Mouse (Mus musculus): ENCODE measurements around the gene Map2k1. TPM values are rescaled to one million over a fixed set of nuclear protein-coding genes. Genes with fewer than 3 reads are reported as not detected.
"Not testable (repeated sequence)": the region's sequence is repeated elsewhere in the genome, so short reads cannot be mapped to it uniquely, and the experiment has no call there.

The Map2k1 gene
- total RNA-seq, 2 experiments from 2014 or later = 50.1 to 52.8 TPM

- peak; percentile 84 to 87 for DNase-seq
- intact Hi-C loops (cut with DNase I) = no loop called here
These were observed 80.4 kb downstream of the Map2k1 start, which contains the start of the genes Zwilch and Rpl4 for GRCm38 (mm10) chr9:64172816-64173665. Zwilch (minus strand) TSS chr9:64173104. Rpl4 (plus strand) TSS chr9:64173375.

DNA sequence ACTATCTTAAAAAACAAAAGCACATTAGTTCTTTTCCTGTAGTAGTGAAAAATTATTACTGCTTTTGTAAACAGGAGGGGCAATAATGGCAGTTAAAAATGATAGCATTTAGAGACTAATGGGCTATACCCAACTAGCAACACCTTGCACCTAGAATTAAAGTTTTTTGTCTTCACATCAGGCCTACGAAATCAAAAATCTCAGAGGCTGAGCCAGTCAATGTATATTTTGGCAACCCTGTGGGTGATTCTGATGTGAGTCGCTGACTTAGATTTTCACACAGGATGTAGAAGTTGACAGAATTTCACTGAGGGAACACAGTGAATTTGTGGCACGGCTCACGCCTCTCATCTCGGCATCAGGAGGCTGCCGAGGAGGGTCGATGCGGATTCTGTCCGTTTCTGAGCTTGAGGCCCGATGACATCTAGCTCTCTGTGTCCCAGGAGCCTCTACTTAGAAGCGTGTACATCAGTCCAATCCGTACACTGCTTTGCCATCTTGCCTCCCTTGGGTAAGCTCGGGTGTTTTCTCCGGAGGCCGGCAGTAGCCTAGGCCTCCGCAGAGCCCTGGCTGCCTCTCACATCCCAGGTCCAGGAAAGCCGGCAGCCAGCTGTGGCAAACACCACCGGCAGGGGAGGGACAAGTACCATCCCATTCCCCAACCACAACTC lies 81.2 kb downstream of the Map2k1 start:
- intact Hi-C loops (cut with DNase I) = no loop called here
- no peak for DNase-seq

DNA sequence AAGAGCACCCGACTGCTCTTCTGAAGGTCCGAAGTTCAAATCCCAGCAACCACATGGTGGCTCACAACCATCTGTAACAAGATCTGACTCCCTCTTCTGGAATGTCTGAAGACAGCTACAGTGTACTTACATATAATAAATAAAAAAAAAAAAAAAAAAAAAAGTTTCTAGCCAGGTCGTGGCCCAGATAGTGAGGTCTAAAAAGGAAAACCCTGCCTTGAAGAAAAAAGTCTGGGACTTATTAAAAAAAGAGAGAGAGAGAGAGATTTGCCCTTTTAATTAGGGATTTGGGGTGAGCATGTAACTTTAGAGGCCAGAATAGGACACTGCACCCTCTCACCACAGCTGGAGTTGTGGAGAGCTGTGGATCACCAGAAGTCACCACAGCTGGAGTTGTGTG lies 83.5 kb downstream of the Map2k1 start:
- intact Hi-C loops (cut with DNase I); DNase-seq: not testable (repeated sequence)

GRCm38 (mm10) chr9:64160471-64160870 lies 93.0 kb downstream of the Map2k1 start:
- DNase-seq = no peak
- intact Hi-C loops (cut with DNase I) = no loop called here

DNA sequence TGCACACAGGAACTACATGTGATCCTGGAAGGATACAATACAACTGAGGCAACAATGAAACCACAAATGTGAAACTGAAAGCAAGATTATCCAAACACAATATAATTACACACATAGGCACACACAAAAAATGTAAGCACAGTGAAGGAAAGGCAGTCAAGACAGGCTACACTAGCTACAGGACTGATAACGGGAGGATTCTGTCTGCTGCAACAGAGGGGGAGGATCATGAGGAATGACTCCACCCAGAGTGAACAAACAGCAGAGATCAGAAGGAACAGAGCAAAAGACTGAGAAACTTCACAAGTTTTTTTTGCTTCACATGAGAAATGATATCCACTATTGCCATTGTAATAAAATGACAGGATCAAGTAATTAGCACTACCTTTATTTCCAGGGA lies 96.8 kb downstream of the Map2k1 start:
- DNase-seq = no peak
- intact Hi-C loops (cut with DNase I) = no loop called here

DNA sequence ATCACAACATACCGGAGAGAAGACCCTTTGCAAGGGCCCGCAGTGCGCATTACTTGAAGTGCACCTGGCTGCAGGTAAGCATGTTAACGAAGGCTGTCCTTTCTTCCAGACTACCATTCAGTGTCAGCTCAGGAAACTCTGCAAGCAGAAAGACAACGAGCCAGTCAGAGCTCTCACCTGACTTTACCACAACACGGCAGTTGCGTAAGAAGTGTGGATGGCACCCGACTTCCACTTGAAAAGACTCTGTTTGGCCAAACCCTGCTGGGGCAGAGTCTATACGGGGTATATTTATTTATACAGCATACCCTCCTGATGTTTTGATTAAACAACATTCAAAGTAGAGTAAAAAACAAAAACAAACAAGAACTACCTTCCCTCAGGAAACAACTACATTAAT lies 113.6 kb downstream of the Map2k1 start:
- intact Hi-C loops (cut with DNase I) = loop anchor here (2.0 to 5.0 kb wide), 2 partner anchors 112 to 133 kb away; partner anchors contain the start of gene Map2k1
- no peak for DNase-seq

- DNase-seq = peak; percentile 59 to 71
- intact Hi-C loops (cut with DNase I) = loop anchor here (2.0 to 5.0 kb wide), 2 partner anchors 113 to 134 kb away; partner anchors contain the start of gene Map2k1
These were observed 114.5 kb downstream of the Map2k1 start for GRCm38 (mm10) chr9:64138896-64139295.

Small RNA genes within 50 kb of the gene (microRNA-seq; reads per million reads assigned to microRNA genes)
- gene Gm24106 (ENCODE audit: borderline number of aligned reads in 2 of 2) = 0 reads per million in 2 experiments

Other genes with a start within 250 kb of the Map2k1 start
- 10 to 100 TPM; 11.4 to 16.3 TPM for gene Smad6, start 231.6 kb downstream of the Map2k1 start, total RNA-seq (2021)
- gene Lctl, start 136.5 kb downstream of the Map2k1 start, total RNA-seq (2021) = not detected
- under 1 TPM; 0.61 to 0.79 TPM for gene Zwilch, start 80.5 kb downstream of the Map2k1 start, total RNA-seq (2021)
- gene Rpl4, start 80.3 kb downstream of the Map2k1 start, total RNA-seq (2021) = 100 to 1,000 TPM; 454 to 482 TPM
- gene Snapc5, start 74.4 kb downstream of the Map2k1 start, total RNA-seq (2021) = 10 to 100 TPM; 21.8 to 22.6 TPM
- gene Uchl4, start 18.4 kb downstream of the Map2k1 start, total RNA-seq (2021) = 1 to 10 TPM; 1.8 to 3.1 TPM
- gene Tipin, start 27.9 kb upstream of the Map2k1 start, total RNA-seq (2021) = 10 to 100 TPM; 10.5 to 10.9 TPM
- 10 to 100 TPM; 24.8 to 28.1 TPM for gene Dis3l, start 87.7 kb upstream of the Map2k1 start, total RNA-seq (2021)
- 1 to 10 TPM; 1.6 to 4.6 TPM for gene Megf11, start 132.0 kb upstream of the Map2k1 start, total RNA-seq (2021)